Mouse (Mus musculus): ENCODE data around the gene Zcwpw1. TPM values are rescaled to one million over a fixed set of nuclear protein-coding genes. Genes with fewer than 3 reads are reported as not detected.
A peak's percentile ranks its signal among the peaks of the same experiment; 100 is the strongest.

The Zcwpw1 gene
- polyA plus RNA-seq, 1 experiment, result 5.0 TPM

DNA sequence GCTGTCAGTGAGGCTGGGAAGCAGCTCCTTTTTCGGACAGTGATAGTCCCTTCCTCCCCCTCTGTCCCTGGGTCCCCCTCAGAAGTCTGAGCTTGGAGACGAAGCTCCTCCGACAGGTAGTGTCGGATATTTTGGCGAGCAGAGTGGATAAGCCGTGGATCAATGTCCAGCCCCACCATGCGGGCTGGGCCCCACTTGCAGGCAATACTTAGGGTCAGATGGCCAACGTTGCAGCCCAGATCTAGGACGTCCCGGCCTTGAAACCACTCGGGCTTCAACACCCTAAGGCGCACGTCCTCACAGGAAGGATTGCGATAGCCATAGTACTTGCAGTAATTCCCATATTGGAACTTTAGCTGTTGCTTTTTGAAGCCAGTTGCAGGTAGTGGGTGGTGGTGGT, 3.1 kb upstream of the Zcwpw1 start:
- DNase-seq (ENCODE audit: low spot score), result no peak

- peak; percentile 68 for DNase-seq (ENCODE audit: low spot score)
Observed at GRCm38 (mm10) chr5:137785164-137786031, 2.2 kb upstream of the Zcwpw1 start.

DNA sequence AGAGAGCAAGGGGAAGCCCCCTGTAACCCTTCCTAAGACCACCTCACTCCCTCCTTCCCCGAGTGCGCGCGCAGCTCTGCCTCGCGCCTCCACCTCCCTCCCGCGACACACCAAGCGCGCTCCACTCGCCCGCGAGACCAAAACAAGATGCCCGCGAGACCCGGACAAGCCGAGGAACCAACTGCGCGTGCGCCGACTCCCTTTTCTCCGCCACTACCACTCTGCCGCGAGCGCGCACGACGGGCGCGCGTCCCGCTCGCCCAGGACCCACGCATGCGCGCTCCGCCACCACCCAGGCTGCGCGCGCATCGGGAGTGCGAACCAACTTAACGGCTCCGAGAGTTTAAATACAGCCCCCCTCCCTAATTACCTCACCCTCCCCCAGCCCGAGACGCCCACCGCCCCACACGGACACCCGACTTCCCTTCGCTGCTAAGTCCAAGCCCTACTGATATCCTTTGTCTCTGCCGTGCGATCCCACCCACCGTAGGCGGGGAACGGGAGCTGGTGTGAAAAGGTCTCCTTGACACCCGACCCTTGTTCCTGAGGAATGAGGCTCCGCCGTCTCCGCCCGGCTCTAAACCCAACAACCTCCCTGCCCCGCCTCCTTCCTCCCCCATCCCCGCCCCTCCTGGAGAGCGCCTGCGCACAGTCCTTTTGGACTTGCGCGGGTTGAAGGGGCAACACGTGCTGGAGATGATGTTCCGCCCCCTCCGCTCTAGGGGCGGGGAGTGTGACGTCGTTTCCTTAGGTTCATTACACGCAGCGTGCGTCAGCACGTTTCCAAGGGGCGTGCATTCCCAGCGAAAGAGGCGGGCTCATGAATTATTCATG, 1.3 kb upstream of the Zcwpw1 start:
- peak; percentile 98 for DNase-seq (ENCODE audit: low spot score)

- peak; percentile 28 for DNase-seq (ENCODE audit: low spot score)
Observed at GRCm38 (mm10) chr5:137788171-137788570, 573 bp downstream of the Zcwpw1 start.

DNA sequence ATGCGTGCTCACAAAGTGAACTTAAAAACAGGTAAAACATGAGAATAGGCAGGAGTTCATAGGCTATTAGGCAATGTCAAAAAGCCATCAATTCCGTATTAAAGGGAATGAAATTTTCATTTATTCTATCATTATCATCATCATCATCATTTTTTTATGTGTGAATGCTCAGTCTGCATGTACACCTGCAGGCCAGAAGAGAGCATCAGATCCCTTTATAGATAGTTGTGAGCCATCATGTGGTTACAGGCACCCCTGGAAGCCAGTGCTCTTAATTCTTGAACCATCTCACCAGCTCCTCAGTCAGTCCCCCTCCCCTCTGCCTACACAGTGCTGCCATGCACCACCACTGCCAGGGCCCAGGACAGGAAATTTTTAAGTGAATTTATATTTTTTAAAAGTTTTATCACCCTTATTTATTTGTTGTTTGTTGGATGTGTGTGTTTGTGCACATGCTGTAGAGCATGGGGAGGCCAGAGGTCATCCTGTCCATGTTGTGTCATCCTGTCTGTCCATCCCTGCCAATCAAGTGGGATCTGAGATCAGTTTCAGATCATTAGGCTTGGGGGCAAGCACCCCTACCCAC, 1.4 kb downstream of the Zcwpw1 start:
- DNase-seq (ENCODE audit: low spot score), result no peak

DNA sequence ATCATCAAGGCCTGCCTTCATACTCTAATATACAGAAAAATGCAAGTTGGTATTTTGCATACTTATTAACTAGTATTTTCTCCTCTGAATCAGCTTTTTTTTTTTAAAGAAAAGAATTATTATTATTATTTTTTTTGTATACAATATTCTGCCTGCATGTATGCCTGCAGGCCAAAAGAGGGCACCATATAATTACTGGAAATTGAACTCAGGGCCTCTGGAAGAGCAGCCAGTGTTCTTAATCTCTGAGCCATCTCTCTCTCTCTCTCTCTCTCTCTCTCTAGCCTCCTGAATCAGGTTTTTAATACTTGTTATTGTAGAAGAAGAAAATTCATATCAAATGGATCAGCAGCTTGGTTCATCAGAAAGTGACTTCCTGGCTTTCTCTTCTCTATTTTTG, 4.0 kb downstream of the Zcwpw1 start:
- DNase-seq (ENCODE audit: low spot score), result no peak

GRCm38 (mm10) chr5:137796606-137797005, 9.0 kb downstream of the Zcwpw1 start:
- DNase-seq (ENCODE audit: low spot score), result no peak

DNA sequence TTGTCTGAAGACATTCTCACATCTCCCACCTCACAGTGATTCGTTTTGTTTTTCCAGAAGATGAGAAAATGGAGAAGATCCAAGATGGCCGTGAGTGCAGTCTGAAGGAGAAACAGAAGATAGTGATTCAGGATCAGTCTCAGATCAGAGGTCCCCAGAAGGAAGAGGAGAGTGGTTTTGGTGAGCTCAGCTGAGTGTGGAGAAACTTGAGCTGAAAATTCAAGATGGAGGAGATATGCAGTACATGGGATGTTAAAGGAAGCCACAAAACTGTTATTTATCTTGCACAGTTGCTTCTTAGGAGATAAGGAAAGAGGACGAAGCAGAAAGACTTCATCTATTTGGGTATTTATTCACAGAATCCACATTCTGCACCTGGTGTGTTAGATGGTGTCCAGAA, 13.3 kb downstream of the Zcwpw1 start:
- DNase-seq (ENCODE audit: low spot score), result no peak

DNA sequence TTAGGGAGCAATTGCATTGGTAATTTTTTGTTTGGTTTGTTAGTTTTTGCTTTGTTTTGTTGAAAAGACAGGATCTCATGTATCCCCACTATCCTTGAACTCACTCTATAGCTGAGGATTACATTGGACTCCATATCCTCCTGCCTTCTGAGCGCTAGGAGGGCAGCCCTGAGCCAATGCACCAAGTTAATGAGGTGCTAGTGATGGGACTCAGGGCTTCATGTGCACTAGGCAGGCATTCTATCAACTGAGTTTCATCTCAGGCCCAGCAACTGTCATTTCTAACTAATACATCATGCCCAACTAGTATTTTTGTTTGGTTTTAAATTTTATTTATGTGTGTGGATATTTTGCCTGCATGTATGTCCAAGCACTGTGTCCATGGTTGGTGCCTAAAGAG, 18.6 kb downstream of the Zcwpw1 start:
- DNase-seq (ENCODE audit: low spot score), result no peak

DNA sequence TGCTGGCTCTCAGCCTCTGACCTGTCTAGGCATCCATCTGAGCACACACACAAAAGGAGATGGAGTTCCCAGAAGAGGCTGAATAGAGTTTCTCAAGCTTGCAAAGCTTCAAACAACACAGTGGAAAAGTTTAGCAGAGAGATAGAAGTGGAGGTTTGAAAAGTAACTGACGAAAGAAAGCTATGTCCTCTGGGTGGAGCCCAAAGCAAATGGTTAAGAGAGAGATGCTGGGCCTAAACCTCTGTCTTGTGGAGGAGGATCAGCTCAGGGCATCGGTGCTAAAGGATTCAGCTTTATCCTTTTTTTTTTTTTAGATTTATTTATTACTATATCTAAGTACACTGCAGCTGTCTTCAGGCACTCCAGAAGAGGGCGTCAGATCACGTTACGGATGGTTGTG, 20.7 kb downstream of the Zcwpw1 start:
- DNase-seq (ENCODE audit: low spot score), result no peak

DNA sequence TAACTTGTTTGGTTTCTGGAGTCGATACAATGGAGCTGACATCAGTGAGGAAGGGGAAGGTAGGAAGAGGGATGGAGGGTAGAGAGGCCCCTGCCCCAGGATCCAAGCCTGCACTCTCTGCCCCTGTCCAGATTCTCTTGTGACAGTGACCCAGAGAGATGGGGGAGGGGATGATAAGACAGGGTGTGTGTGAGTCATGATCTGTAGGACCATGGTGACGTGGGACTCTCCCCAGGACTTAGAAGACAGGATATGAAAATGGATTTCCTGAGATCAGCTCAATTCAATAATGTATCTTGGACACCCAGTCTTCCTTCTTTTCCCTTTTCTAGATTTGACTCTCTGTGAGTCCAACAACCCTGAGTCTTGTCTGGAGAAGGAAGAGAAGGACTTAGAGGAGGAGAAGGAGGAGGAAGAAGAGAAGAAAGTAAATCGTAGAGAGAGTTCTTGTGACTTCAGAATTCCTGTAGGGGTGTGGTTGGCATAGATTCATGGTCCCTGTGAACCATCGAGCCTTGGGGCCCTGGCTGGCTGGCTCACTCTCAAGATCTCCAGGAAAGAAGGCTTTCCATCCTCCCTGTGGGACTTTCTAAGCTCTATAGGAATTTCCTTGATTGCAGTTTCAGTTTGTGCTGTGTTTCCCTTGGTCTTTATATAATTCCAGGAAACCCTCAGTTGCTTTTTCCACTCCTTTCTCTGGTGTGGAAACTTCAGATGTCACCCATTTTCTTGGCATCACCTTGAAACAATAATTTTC, 30.0 kb downstream of the Zcwpw1 start:
- no peak for DNase-seq (ENCODE audit: low spot score)

GRCm38 (mm10) chr5:137822126-137822525, 34.5 kb downstream of the Zcwpw1 start:
- DNase-seq (ENCODE audit: low spot score), result no peak

DNA sequence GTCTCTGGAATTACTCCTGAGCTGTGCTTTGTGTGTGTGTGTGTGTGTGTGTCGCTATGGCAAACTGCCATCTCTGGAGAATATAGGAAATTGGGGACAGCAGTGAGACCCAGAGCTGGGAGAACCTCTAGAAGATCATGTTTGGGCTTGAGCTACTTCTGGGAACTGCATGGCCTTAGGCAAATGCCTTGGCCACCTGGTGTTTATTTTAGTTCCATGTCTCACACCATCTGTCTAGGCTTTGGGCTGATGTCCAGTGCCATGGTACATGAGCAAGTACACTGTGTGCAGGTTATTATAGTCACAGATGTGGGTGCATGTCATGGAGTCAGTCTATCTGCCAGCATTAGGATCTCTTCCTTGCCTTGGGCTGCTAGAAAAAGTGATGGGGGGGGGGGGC, 35.0 kb downstream of the Zcwpw1 start:
- DNase-seq (ENCODE audit: low spot score), result no peak

- no peak for DNase-seq (ENCODE audit: low spot score)
Observed at GRCm38 (mm10) chr5:137823455-137824045, 36.0 kb downstream of the Zcwpw1 start.

DNA sequence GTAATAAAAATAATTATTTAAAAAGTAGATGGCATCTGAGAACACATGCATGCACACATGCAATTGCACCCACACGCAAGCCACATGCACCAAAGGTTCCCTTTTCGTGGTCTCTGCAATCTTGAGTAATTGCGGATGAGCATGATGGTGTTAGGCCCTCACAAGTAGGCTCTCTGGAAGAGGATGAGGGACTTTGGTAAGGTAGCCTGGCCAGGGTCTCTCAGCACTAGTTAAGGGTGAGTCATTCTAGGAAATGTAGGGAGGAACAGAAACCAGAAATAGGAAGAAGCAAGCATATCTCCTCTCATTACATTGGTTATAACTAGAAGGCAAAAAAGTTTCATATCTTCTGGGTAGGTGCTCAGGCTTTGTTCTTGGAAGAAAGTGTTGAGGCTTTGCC, 37.4 kb downstream of the Zcwpw1 start:
- no peak for DNase-seq (ENCODE audit: low spot score)

- no peak for DNase-seq (ENCODE audit: low spot score)
Observed at GRCm38 (mm10) chr5:137825971-137826370, 38.4 kb downstream of the Zcwpw1 start.

GRCm38 (mm10) chr5:137826421-137826820, 38.8 kb downstream of the Zcwpw1 start:
- no peak for DNase-seq (ENCODE audit: low spot score)

DNA sequence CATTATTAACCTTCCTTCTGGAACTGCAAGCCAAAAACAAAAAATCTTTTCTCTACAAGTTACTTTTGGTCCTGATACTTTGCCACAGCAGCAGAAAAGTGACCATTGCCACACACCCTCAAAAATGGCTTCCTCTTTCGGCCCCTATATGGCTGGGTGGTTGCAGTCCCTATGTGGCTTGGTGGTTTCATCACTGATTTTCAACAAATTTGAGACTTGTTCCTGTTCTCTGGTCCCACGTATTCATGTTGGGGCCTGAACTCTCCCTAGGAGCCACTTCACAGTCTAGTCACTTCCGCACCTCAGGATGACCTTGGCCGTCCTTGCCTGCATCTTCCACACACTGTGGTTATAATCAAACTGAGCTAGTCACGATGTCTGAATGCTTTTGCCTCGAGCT, 41.1 kb downstream of the Zcwpw1 start:
- DNase-seq (ENCODE audit: low spot score), result no peak

GRCm38 (mm10) chr5:137830238-137830637, 42.6 kb downstream of the Zcwpw1 start:
- DNase-seq (ENCODE audit: low spot score), result no peak

GRCm38 (mm10) chr5:137831106-137831505, 43.5 kb downstream of the Zcwpw1 start:
- DNase-seq (ENCODE audit: low spot score), result no peak

DNA sequence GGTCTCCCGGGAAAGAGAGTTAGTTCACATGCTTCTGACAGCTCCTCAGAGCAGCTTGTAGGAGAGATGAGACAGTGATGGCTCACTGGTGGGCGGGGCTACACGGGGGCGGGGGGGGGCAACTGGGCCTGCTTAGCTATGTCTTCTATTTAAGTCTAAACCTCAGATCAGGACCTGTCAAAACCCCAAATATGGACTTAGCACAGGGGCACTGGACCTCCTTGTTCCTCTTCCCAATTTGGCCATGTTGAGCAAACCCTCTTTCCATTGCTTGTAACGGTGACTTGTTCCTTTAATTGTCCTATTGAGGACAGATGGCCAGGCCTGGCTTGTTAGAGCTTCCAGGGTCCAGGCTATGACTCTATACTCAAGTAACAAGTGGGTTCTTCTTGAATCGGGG, 43.9 kb downstream of the Zcwpw1 start:
- DNase-seq (ENCODE audit: low spot score), result no peak

All from urinary bladder, adult 2 months (tissue).